Mouse (Mus musculus) Patski (cell line): ENCODE measurements at regions not wholly inside any gene's neighbourhood (a gene's known extent, or its start where the extent isn't known, plus 50 kb on each side); places are given as distances from the start of the nearest gene placed in this dataset.
"Not testable (repeated sequence)": the region's sequence is repeated elsewhere in the genome, so short reads cannot be mapped to it uniquely, and the experiment has no call there.

Source experiments
- ATAC-seq: fragments of 100-300 bp; one replicate; pipeline ENCODE4 v1.8.0; 2021
- CTCF ChIA-PET: fragments of 350-600 bp; sonication (Branson Sonifier 250); formaldehyde crosslinking; loops from one replicate; lab custom pipeline; 2022; ENCODE audit warnings: inconsistent platforms; lab: Charles Lee
- POLR2A ChIA-PET: fragments of 350-600 bp; sonication (Branson Sonifier 250); formaldehyde crosslinking; loops from one replicate; lab custom pipeline; 2022; ENCODE audit warnings: antibody characterized with exemption, inconsistent platforms; lab: Charles Lee
- DNase-seq: peaks from one replicate; pipeline ENCODE4 v3.0.0-alpha.2; 2011; ENCODE audit warnings: low read depth, low spot score
- H3K27me3 ChIP-seq: fragments of 371-371 bp; one replicate; pipeline ENCODE4 v1.5.1; 2021
- CTCF ChIP-seq: fragments of 100-300 bp; IDR thresholded peaks from one replicate; pipeline ENCODE4 v1.5.1; 2021
- in situ Hi-C: fragments of 300-500 bp; cut with MboI; formaldehyde crosslinking; loops from 3 replicates; pipeline ENCODE4 v1.11.1; 2018; ENCODE audit warnings: low pct_unique_long_range_greater_than_20kb, mixed read lengths

- POLR2A ChIA-PET = no interaction called here
- H3K27me3 ChIP-seq = no peaks in the 10 kb centered on the region
- ATAC-seq = no peak
- no peak for DNase-seq
- CTCF ChIA-PET = no interaction called here
- no peak for TF ChIP-seq CTCF
- in situ Hi-C loops = no loop called here
Measured at GRCm38 (mm10) chr12:115404116-115404515, 643.4 kb upstream of the Zfp386 start.

GRCm38 (mm10) chr12:115404657-115405056 is 642.9 kb upstream of the Zfp386 start:
- no peak for ATAC-seq
- no peak for DNase-seq
- TF ChIP-seq CTCF = no peak
- ChIA-PET POLR2A (no interaction called here), CTCF (no interaction called here)
- in situ Hi-C loops = no loop called here
- no peaks in the 10 kb centered on the region for H3K27me3 ChIP-seq

GRCm38 (mm10) chr12:115446247-115446646 is 601.3 kb upstream of the Zfp386 start:
- DNase-seq, H3K27me3 ChIP-seq, CTCF ChIA-PET, ATAC-seq, POLR2A ChIA-PET, in situ Hi-C loops: not testable (repeated sequence)

- H3K27me3 ChIP-seq, DNase-seq, in situ Hi-C loops, POLR2A ChIA-PET, CTCF ChIA-PET, ATAC-seq: not testable (repeated sequence)
Measured at GRCm38 (mm10) chr12:115452626-115453025, 594.9 kb upstream of the Zfp386 start.

- H3K27me3 ChIP-seq, ATAC-seq, DNase-seq, CTCF ChIA-PET, POLR2A ChIA-PET, in situ Hi-C loops: not testable (repeated sequence)
Measured at GRCm38 (mm10) chr12:115464777-115465176, 582.7 kb upstream of the Zfp386 start.

GRCm38 (mm10) chr12:115468015-115468414 is 579.5 kb upstream of the Zfp386 start:
- in situ Hi-C loops, H3K27me3 ChIP-seq, CTCF ChIA-PET: not testable (repeated sequence)

GRCm38 (mm10) chr12:115468569-115468968 is 579.0 kb upstream of the Zfp386 start:
- CTCF ChIA-PET, in situ Hi-C loops, DNase-seq, ATAC-seq, POLR2A ChIA-PET, H3K27me3 ChIP-seq: not testable (repeated sequence)

More at GRCm38 (mm10) chr12:115468015-115468414, 579.5 kb upstream of the Zfp386 start:
- DNase-seq, ATAC-seq, POLR2A ChIA-PET: not testable (repeated sequence)

- POLR2A ChIA-PET = no interaction called here
- CTCF ChIA-PET = no interaction called here
- DNase-seq (no peak), ATAC-seq (no peak)
- TF ChIP-seq CTCF = no peak
- H3K27me3 ChIP-seq = no peaks in the 10 kb centered on the region
- in situ Hi-C loops = loop anchor here (10.0 kb wide), 1 partner anchor 314 kb away; no protein-coding TSS in a partner anchor
Measured at GRCm38 (mm10) chr12:115498865-115499264, 548.7 kb upstream of the Zfp386 start.

- DNase-seq, CTCF ChIA-PET, H3K27me3 ChIP-seq, POLR2A ChIA-PET, in situ Hi-C loops, ATAC-seq: not testable (repeated sequence)
Measured at GRCm38 (mm10) chr12:115507285-115507684, 540.2 kb upstream of the Zfp386 start.

- H3K27me3 ChIP-seq, CTCF ChIA-PET, DNase-seq, POLR2A ChIA-PET, in situ Hi-C loops, ATAC-seq: not testable (repeated sequence)
Measured at GRCm38 (mm10) chr12:115508615-115509342, 538.7 kb upstream of the Zfp386 start.

GRCm38 (mm10) chr12:115518778-115519541 is 528.6 kb upstream of the Zfp386 start:
- DNase-seq, CTCF ChIA-PET, in situ Hi-C loops, H3K27me3 ChIP-seq, ATAC-seq, POLR2A ChIA-PET: not testable (repeated sequence)
